Mouse (Mus musculus): ENCODE data around the gene Kctd11. TPM values are rescaled to one million over a fixed set of nuclear protein-coding genes. Genes with fewer than 3 reads are reported as not detected.

The Kctd11 gene
- total RNA-seq, 2 experiments from 2014 or later, result 1.3 to 1.7 TPM

DNA sequence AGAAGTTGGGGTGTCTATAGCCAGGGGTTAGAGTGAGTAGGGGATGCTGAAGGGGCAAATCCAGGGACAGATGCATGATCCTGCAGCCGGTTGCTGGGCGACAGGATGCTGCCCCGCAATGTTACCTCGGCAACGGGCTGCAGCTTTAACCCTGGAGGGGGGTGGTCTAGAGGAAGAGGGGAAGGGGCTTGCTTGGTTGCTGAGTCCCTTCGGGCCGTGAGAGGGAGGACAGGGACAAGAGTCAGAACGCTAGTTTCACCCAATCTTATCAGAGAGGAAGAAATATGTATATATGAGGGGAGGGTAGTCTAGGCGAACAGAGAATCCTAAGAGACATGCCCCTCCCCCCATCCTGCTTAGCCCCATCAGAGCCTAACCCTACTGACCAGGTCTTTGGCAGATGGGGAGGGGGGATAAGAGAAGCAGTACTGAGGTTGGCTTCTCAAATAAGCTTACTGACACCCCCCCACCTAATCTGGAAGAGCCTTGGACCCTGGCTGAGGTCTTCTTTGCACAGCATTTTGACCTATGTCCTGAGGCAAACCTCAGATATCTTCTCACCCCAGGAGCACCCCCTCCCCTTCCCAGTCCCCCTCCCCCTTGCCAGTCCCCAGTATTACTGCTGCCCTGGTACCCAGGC, 45.8 kb downstream of the Kctd11 start:
- no peak overlapping the region for H3K4me3 ChIP-seq
- no peak for DNase-seq
- intact Hi-C loops (cut with DNase I), result no loop called here
- no peak overlapping the region for H3K27ac ChIP-seq
- no peak for TF ChIP-seq CTCF (IDR thresholded peaks at IDR 0.05)

DNA sequence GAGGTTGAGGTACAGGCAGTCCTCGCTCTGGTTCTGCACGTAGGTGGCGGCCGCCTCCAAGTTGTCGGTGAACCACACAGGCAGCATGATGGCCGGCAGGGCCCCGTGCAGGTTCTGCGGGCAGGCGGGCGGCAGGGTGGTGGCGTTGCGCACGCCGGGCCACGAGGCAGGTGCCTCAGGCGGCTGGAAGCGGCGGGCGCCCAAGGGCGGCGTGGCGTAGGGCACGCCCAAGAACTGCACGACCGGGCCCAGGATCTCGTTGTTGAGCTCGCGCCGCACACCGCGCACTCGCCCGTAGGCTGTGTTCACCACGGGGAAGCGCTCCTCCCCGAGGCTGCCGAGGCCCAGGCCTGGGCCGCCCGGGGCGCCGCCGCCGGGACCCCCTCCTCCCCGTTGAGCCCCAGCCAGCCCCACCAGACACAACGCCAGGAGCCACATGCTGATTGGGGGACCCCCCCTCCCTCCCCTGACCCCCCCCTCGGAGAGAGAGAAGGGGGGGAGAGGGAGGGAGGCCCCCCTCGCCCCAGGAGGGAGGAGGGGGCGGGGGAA, 47.1 kb downstream of the Kctd11 start:
- Histone ChIP-seq H3K4me3 (peak overlapping the region; percentile 60), H3K27ac (no peak overlapping the region)
- no peak for TF ChIP-seq CTCF (IDR thresholded peaks at IDR 0.05)
- DNase-seq, result peak; percentile 49
- intact Hi-C loops (cut with DNase I), result no loop called here

DNA sequence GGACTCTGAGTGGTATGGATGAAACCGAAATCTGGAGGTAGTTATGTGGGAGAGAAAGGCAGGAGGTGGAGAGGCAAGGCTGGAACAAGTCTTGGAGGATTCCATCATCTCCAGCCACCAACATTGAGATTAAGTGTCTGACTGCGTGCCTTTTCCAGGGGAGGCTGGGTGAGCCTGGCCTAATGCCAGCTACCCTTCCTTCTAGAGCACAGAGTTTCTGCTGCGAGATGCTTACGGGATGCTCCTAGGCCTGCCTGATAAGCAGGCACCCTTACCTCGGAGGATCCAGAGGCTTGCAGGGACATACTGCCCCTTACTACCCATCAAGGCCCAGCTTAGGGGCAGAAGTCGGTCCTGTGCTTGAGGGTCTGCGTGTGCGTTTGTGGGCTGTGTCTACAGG, 47.7 kb downstream of the Kctd11 start:
- no peak for TF ChIP-seq CTCF (IDR thresholded peaks at IDR 0.05)
- Histone ChIP-seq H3K27ac (no peak overlapping the region), H3K4me3 (peak overlapping the region; percentile 60)
- intact Hi-C loops (cut with DNase I), result no loop called here
- DNase-seq, result no peak

DNA sequence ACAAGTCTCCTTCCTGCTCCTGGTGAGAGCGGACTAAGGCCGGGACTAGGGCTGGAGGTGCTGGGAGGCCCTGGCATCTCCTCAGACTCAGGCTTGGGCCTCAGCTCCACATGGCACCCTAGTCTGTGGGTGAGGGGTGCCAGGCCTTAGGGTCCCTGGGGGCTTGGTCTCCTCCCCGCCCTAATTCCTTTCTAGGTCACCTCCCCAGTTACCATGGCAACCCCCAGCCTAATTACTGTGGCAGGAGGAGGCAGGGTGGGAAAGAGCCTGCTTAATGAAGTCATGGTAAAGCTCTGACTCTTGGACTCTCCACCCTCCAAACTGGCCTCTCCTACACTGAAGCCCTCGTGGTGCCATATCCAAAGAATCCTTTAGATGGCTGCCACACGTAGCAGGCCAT, 52.4 kb downstream of the Kctd11 start:
- no peak for TF ChIP-seq CTCF (IDR thresholded peaks at IDR 0.05)
- intact Hi-C loops (cut with DNase I), result no loop called here
- Histone ChIP-seq H3K27ac (no peak overlapping the region), H3K4me3 (no peak overlapping the region)
- no peak for DNase-seq

Small RNA genes within 50 kb of the gene (microRNA-seq; reads per million reads assigned to microRNA genes)
- gene Mir6924, result not detected

Other genes starting within 250 kb of the Kctd11 start
- gene Fxr2, start 248.4 kb downstream of the Kctd11 start, total RNA-seq (2021), result 100 to 1,000 TPM in 1 of 2 experiments, 10 to 100 TPM in 1; 90.6 to 104 TPM
- not detected for gene Sox15, start 226.1 kb downstream of the Kctd11 start, total RNA-seq (2021)
- 1 to 10 TPM; 8.6 to 9.7 TPM for gene Mpdu1, start 218.8 kb downstream of the Kctd11 start, total RNA-seq (2021)
- gene Cd68, start 215.3 kb downstream of the Kctd11 start, total RNA-seq (2021), result 1 to 10 TPM; 1.7 to 3.2 TPM
- gene Eif4a1, start 209.0 kb downstream of the Kctd11 start, total RNA-seq (2021), result 10 to 100 TPM; 98.0 to 98.5 TPM
- 10 to 100 TPM; 25.4 to 28.1 TPM for gene Senp3, start 199.3 kb downstream of the Kctd11 start, total RNA-seq (2021)
- 1 to 10 TPM in 1 of 2 experiments, under 1 TPM in 1; 0.64 to 1.1 TPM for gene Tnfsf13, start 195.6 kb downstream of the Kctd11 start, total RNA-seq (2021)
- 10 to 100 TPM in 1 of 2 experiments, 1 to 10 TPM in 1; 6.5 to 10.6 TPM for gene Tnfsf12, start 185.6 kb downstream of the Kctd11 start, total RNA-seq (2021)
- 1 to 10 TPM; 1.2 to 1.9 TPM for gene Tnfsfm13, start 185.3 kb downstream of the Kctd11 start, total RNA-seq (2021)
- 10 to 100 TPM; 26.9 to 35.4 TPM for gene Polr2a, start 122.8 kb downstream of the Kctd11 start, total RNA-seq (2021)
- gene Slc35g3, start 119.4 kb downstream of the Kctd11 start, total RNA-seq (2021), result not detected
- 10 to 100 TPM; 29.3 to 35.9 TPM for gene Zbtb4, start 115.5 kb downstream of the Kctd11 start, total RNA-seq (2021)
- gene Chrnb1, start 85.5 kb downstream of the Kctd11 start, total RNA-seq (2021), result 10 to 100 TPM; 23.2 to 26.3 TPM
- 1 to 10 TPM; 3.9 to 4.7 TPM for gene Fgf11, start 79.5 kb downstream of the Kctd11 start, total RNA-seq (2021)
- gene Tmem102, start 75.8 kb downstream of the Kctd11 start, total RNA-seq (2021), result under 1 TPM; 0.20 to 0.41 TPM
- not detected for gene Gm39566, start 66.1 kb downstream of the Kctd11 start, total RNA-seq (2021)
- gene Spem2, start 62.9 kb downstream of the Kctd11 start, total RNA-seq (2021), result not detected
- not detected for gene Spem1, start 59.2 kb downstream of the Kctd11 start, total RNA-seq (2021)
- gene Nlgn2, start 43.6 kb downstream of the Kctd11 start, total RNA-seq (2021), result 1 to 10 TPM; 2.3 to 2.7 TPM
- 100 to 1,000 TPM; 144 to 165 TPM for gene Tmem256, start 42.9 kb downstream of the Kctd11 start, total RNA-seq (2021)
- gene Plscr3, start 35.0 kb downstream of the Kctd11 start, total RNA-seq (2021), result 10 to 100 TPM in 1 of 2 experiments, 1 to 10 TPM in 1; 9.6 to 13.0 TPM
- under 1 TPM in 1 of 2 experiments, not detected in 1; 0.11 TPM for gene Tnk1, start 22.7 kb downstream of the Kctd11 start, total RNA-seq (2021)
- not detected for gene Tmem95, start 3.4 kb downstream of the Kctd11 start, total RNA-seq (2021)
- gene Acap1, start 14.1 kb upstream of the Kctd11 start, total RNA-seq (2021), result under 1 TPM in 1 of 2 experiments, not detected in 1; 0.08 TPM
- under 1 TPM in 1 of 2 experiments, not detected in 1; 0.33 TPM for gene 2810408A11Rik, start 19.6 kb upstream of the Kctd11 start, total RNA-seq (2021)
- gene Neurl4, start 19.7 kb upstream of the Kctd11 start, total RNA-seq (2021), result 10 to 100 TPM; 25.2 to 33.5 TPM
- gene Gps2, start 32.5 kb upstream of the Kctd11 start, total RNA-seq (2021), result 10 to 100 TPM; 47.1 to 49.6 TPM
- 100 to 1,000 TPM; 413 to 433 TPM for gene Eif5a, start 40.6 kb upstream of the Kctd11 start, total RNA-seq (2021)
- 10 to 100 TPM in 1 of 2 experiments, 1 to 10 TPM in 1; 8.0 to 16.5 TPM for gene Ybx2, start 54.4 kb upstream of the Kctd11 start, total RNA-seq (2021)
- gene Slc2a4, start 66.8 kb upstream of the Kctd11 start, total RNA-seq (2021), result 100 to 1,000 TPM; 494 to 503 TPM
- gene Cldn7, start 83.4 kb upstream of the Kctd11 start, total RNA-seq (2021), result not detected
- gene Ctdnep1, start 99.8 kb upstream of the Kctd11 start, total RNA-seq (2021), result 100 to 1,000 TPM; 217 to 261 TPM
- gene Elp5, start 101.1 kb upstream of the Kctd11 start, total RNA-seq (2021), result 10 to 100 TPM; 33.0 to 45.2 TPM
- gene Gabarap, start 109.7 kb upstream of the Kctd11 start, total RNA-seq (2021), result 100 to 1,000 TPM; 194 to 232 TPM
- gene Phf23, start 114.4 kb upstream of the Kctd11 start, total RNA-seq (2021), result 10 to 100 TPM; 19.2 to 21.8 TPM
- 1 to 10 TPM; 3.6 to 5.0 TPM for gene Dvl2, start 119.2 kb upstream of the Kctd11 start, total RNA-seq (2021)
- 100 to 1,000 TPM; 266 to 502 TPM for gene Acadvl, start 134.0 kb upstream of the Kctd11 start, total RNA-seq (2021)
- 1 to 10 TPM; 3.2 to 5.2 TPM for gene Dlg4, start 135.5 kb upstream of the Kctd11 start, total RNA-seq (2021)
- not detected for gene Asgr1, start 172.7 kb upstream of the Kctd11 start, total RNA-seq (2021)
- gene Asgr2, start 211.2 kb upstream of the Kctd11 start, total RNA-seq (2021), result under 1 TPM; 0.22 to 0.31 TPM
- 1 to 10 TPM in 1 of 2 experiments, under 1 TPM in 1; 0.94 to 3.3 TPM for gene Mgl2, start 248.9 kb upstream of the Kctd11 start, total RNA-seq (2021)